16 mouse cellular contexts compared by ENCODE assay signal in genomic region chr4:127180450-127180840, GRCm38 (mm10). TPM values are rescaled to one million over a fixed set of nuclear protein-coding genes. Genes with fewer than 3 reads are reported as not detected.
DNase-seq lines count a peak whose midpoint lies in the region; ATAC-seq lines count a peak whose summit lies in the region.
"Had no signal": no experiment of that assay in that cellular context is flagged by ENCODE, and none has a peak within 500 bp of the region (broad histone marks: within the 10 kb centered on the region; RNA-seq: fewer than 3 reads in every experiment).

No protein-coding gene starts in this region.

- no peaks in the 10 kb centered on the region for H3K9me3 ChIP-seq in hindbrain, embryonic 15.5 days
- no peaks in the 10 kb centered on the region for H3K9me3 ChIP-seq in hindbrain, embryonic 12.5 days (replicated peaks)
- H3K9me3 ChIP-seq in neural tube, embryonic 13.5 days = no peaks in the 10 kb centered on the region
- no peaks in the 10 kb centered on the region for H3K9me3 ChIP-seq in neural tube, embryonic 15.5 days (replicated peaks)
- H3K9me3 ChIP-seq in forebrain, embryonic 15.5 days = no peaks in the 10 kb centered on the region
- H3K9me3 ChIP-seq: midbrain, embryonic 12.5 days had no signal

- H3K4me2 ChIP-seq in hindbrain, embryonic 15.5 days = 0 out of 2 replicates have a peak overlapping the region, but pooled peaks have one; percentile 45
- no peak overlapping the region for H3K4me2 ChIP-seq in hindbrain, embryonic 12.5 days (replicated peaks)
- H3K4me2 ChIP-seq in neural tube, embryonic 13.5 days = no peak overlapping the region
- H3K4me2 ChIP-seq in neural tube, embryonic 15.5 days = no peak overlapping the region
- no peak overlapping the region for H3K4me2 ChIP-seq in forebrain, embryonic 15.5 days (replicated peaks)

- no peak; the same call in 1 of the 2 replicates for ATAC-seq in hindbrain, embryonic 15.5 days (ENCODE audit: low FRiP score, low read depth)
- no peak for ATAC-seq in hindbrain, embryonic 12.5 days (ENCODE audit: low FRiP score)
- ATAC-seq in neural tube, embryonic 13.5 days (ENCODE audit: low read depth) = peak; percentile 48; the same call in 1 of the 2 replicates
- peak; percentile 64 for ATAC-seq in neural tube, embryonic 15.5 days (ENCODE audit: low FRiP score)
- no peak for ATAC-seq in forebrain, embryonic 15.5 days (replicated peaks)
- ATAC-seq: inflammation-experienced regulatory T-cells, adult 6 months had no signal

- H3K4me3 ChIP-seq in hindbrain, embryonic 15.5 days = no peak overlapping the region
- no peak overlapping the region for H3K4me3 ChIP-seq in hindbrain, embryonic 12.5 days
- H3K4me3 ChIP-seq in neural tube, embryonic 13.5 days = no peak overlapping the region
- no peak overlapping the region for H3K4me3 ChIP-seq in neural tube, embryonic 15.5 days (replicated peaks)
- H3K4me3 ChIP-seq in forebrain, embryonic 15.5 days = no peak overlapping the region
- H3K4me3 ChIP-seq: midbrain, embryonic 12.5 days had no signal

- H3K9ac ChIP-seq in hindbrain, embryonic 15.5 days = no peak overlapping the region
- no peak overlapping the region for H3K9ac ChIP-seq in hindbrain, embryonic 12.5 days
- no peak overlapping the region for H3K9ac ChIP-seq in neural tube, embryonic 13.5 days
- H3K9ac ChIP-seq in neural tube, embryonic 15.5 days (replicated peaks) = no peak overlapping the region
- H3K9ac ChIP-seq in forebrain, embryonic 15.5 days (replicated peaks) = no peak overlapping the region
- H3K9ac ChIP-seq: midbrain, embryonic 12.5 days had no signal

- 63% methylated on average over 3 of the region's 3 CpGs for WGBS in hindbrain, embryonic 15.5 days
- WGBS in hindbrain, embryonic 12.5 days = 56% methylated on average over 3 of the region's 3 CpGs
- WGBS in neural tube, embryonic 13.5 days = 64% methylated on average over 3 of the region's 3 CpGs
- 64% methylated on average over 3 of the region's 3 CpGs for whole genome bisulfite sequencing in neural tube, embryonic 15.5 days
- 65% methylated on average over 3 of the region's 3 CpGs for WGBS in forebrain, embryonic 15.5 days

- H3K27ac ChIP-seq in hindbrain, embryonic 15.5 days (replicated peaks) = peak overlapping the region; percentile 64
- no peak overlapping the region for H3K27ac ChIP-seq in hindbrain, embryonic 12.5 days
- H3K27ac ChIP-seq in neural tube, embryonic 13.5 days (replicated peaks) = peak overlapping the region; percentile 43
- peak overlapping the region; percentile 54 for H3K27ac ChIP-seq in neural tube, embryonic 15.5 days (replicated peaks)
- no peak overlapping the region for H3K27ac ChIP-seq in forebrain, embryonic 15.5 days (replicated peaks)
- H3K27ac ChIP-seq: kidney, postnatal 0 days; macrophage; midbrain, embryonic 12.5 days had no signal

- H3K27me3 ChIP-seq in hindbrain, embryonic 15.5 days = no peaks in the 10 kb centered on the region
- peaks cover 11% of the 10 kb centered on the region; the same call in 1 of the 2 replicates for H3K27me3 ChIP-seq in hindbrain, embryonic 12.5 days
- peaks cover 3% of the 10 kb centered on the region; the same call in 1 of the 2 replicates for H3K27me3 ChIP-seq in neural tube, embryonic 13.5 days
- H3K27me3 ChIP-seq in neural tube, embryonic 15.5 days (replicated peaks) = no peaks in the 10 kb centered on the region
- H3K27me3 ChIP-seq in forebrain, embryonic 15.5 days = no peaks in the 10 kb centered on the region

- peaks cover 28% of the 10 kb centered on the region for H3K4me1 ChIP-seq in hindbrain, embryonic 15.5 days (replicated peaks)
- peaks cover 13% of the 10 kb centered on the region for H3K4me1 ChIP-seq in hindbrain, embryonic 12.5 days
- H3K4me1 ChIP-seq in neural tube, embryonic 13.5 days (replicated peaks) = peaks cover 23% of the 10 kb centered on the region
- peaks cover 25% of the 10 kb centered on the region for H3K4me1 ChIP-seq in neural tube, embryonic 15.5 days
- H3K4me1 ChIP-seq in forebrain, embryonic 15.5 days = peaks cover 15% of the 10 kb centered on the region

- H3K36me3 ChIP-seq in hindbrain, embryonic 15.5 days = no peaks in the 10 kb centered on the region
- no peaks in the 10 kb centered on the region for H3K36me3 ChIP-seq in hindbrain, embryonic 12.5 days
- H3K36me3 ChIP-seq in neural tube, embryonic 13.5 days = no peaks in the 10 kb centered on the region
- no peaks in the 10 kb centered on the region for H3K36me3 ChIP-seq in neural tube, embryonic 15.5 days
- H3K36me3 ChIP-seq in forebrain, embryonic 15.5 days = no peaks in the 10 kb centered on the region
- H3K36me3 ChIP-seq: midbrain, embryonic 12.5 days had no signal

- DNase-seq in cerebellum, adult 11 months = peak; percentile 14
- no peak for DNase-seq in cerebellum, postnatal 4 days (ENCODE audit: low spot score in 2 of 2)
- no peak for DNase-seq in neural tube, embryonic 10.5 days (ENCODE audit: extremely low spot score, low spot score)
- DNase-seq: adrenal gland, postnatal 25 days; kidney, adult 2 months; right cerebral cortex, postnatal 4 days; thymus, postnatal 14 days had no signal

RNA-seq across cellular contexts. Expression of gene Dlgap3, which starts 11.4 kb away (rescaled TPM):
- polyA plus RNA-seq in hindbrain, embryonic 15.5 days (2015; fragmentation: Nextera tagmentation; extraction: Ambion mirVana) = 24.9 and 32.0 TPM in 2 replicates
- polyA plus RNA-seq in hindbrain, embryonic 12.5 days (2016; fragmentation: Nextera tagmentation; extraction: Ambion mirVana) = 12.5 and 13.3 TPM in 2 replicates
- 12.3 and 13.4 TPM in 2 replicates for polyA plus RNA-seq in neural tube, embryonic 13.5 days (2015; fragmentation: Nextera tagmentation; extraction: Ambion mirVana)
- polyA plus RNA-seq in neural tube, embryonic 15.5 days (2015; fragmentation: Nextera tagmentation; extraction: Ambion mirVana) = 20.9 and 25.1 TPM in 2 replicates
- polyA plus RNA-seq in forebrain, embryonic 15.5 days (2015; fragmentation: Nextera tagmentation; extraction: Ambion mirVana) = 11.6 and 12.5 TPM in 2 replicates
- polyA plus RNA-seq: inflammation-experienced regulatory T-cells, adult 6 months; macrophage had no signal

RNA-seq across cellular contexts. Expression of gene Tmem35b, which starts 57.0 kb away (rescaled TPM):
- 17.4 and 17.6 TPM in 2 replicates for polyA plus RNA-seq in hindbrain, embryonic 15.5 days (2015; fragmentation: Nextera tagmentation; extraction: Ambion mirVana)
- polyA plus RNA-seq in hindbrain, embryonic 12.5 days (2016; fragmentation: Nextera tagmentation; extraction: Ambion mirVana) = 19.8 and 20.0 TPM in 2 replicates
- 18.6 and 18.8 TPM in 2 replicates for polyA plus RNA-seq in neural tube, embryonic 13.5 days (2015; fragmentation: Nextera tagmentation; extraction: Ambion mirVana)
- 17.7 and 18.9 TPM in 2 replicates for polyA plus RNA-seq in neural tube, embryonic 15.5 days (2015; fragmentation: Nextera tagmentation; extraction: Ambion mirVana)
- 13.1 and 14.2 TPM in 2 replicates for polyA plus RNA-seq in forebrain, embryonic 15.5 days (2015; fragmentation: Nextera tagmentation; extraction: Ambion mirVana)

Comparison
In these comparisons a context has a peak if more than half of its experiments do, and no peak if none do; other contexts are left out.
1. H3K27ac ChIP-seq: peak in hindbrain, embryonic 15.5 days (single experiment), neural tube, embryonic 13.5 days (single experiment) and neural tube, embryonic 15.5 days (single experiment); none in hindbrain, embryonic 12.5 days (single experiment) and forebrain, embryonic 15.5 days (single experiment).
2. ATAC-seq: peak in neural tube, embryonic 13.5 days (single experiment) and neural tube, embryonic 15.5 days (single experiment); none in hindbrain, embryonic 15.5 days (single experiment), hindbrain, embryonic 12.5 days (single experiment) and forebrain, embryonic 15.5 days (single experiment).